Mouse (Mus musculus) embryonic facial prominence, embryonic 15.5 days (tissue): ENCODE measurements around the gene Acbd4. TPM values are rescaled to one million over a fixed set of nuclear protein-coding genes. Genes with fewer than 3 reads are reported as not detected.

Experiments
- ATAC-seq: fragments of 200-750 bp; cut with Nextera tagmentation; 2 replicates; pipeline ENCODE4 v1.8.0; 2017; ENCODE audit warnings: low read depth, moderate TSS enrichment; ENCODE audit not compliant: insufficient number of reproducible peaks, low FRiP score, low TSS enrichment
- H3K27ac ChIP-seq: fragments of 300-500 bp; sonication (generic); replicated peaks from 2 replicates; pipeline ENCODE4 v1.5.1; 2015; ENCODE audit warnings: mild to moderate bottlenecking, inconsistent platforms
- H3K27me3 ChIP-seq: fragments of 300-500 bp; sonication (generic); 2 replicates; pipeline ENCODE4 v1.6.1; 2015; ENCODE audit warnings: inconsistent platforms
- H3K36me3 ChIP-seq: fragments of 300-500 bp; sonication (generic); 2 replicates; pipeline ENCODE4 v1.6.1; 2015; ENCODE audit warnings: mild to moderate bottlenecking, inconsistent platforms
- H3K4me1 ChIP-seq: fragments of 300-500 bp; sonication (generic); 2 replicates; pipeline ENCODE4 v1.6.1; 2015; ENCODE audit warnings: inconsistent platforms
- H3K4me2 ChIP-seq: fragments of 300-500 bp; sonication (generic); replicated peaks from 2 replicates; pipeline ENCODE4 v1.6.1; 2015; ENCODE audit warnings: mild to moderate bottlenecking, inconsistent platforms
- H3K4me3 ChIP-seq: fragments of 300-500 bp; sonication (generic); replicated peaks from 2 replicates; pipeline ENCODE4 v1.5.1; 2015; ENCODE audit warnings: mild to moderate bottlenecking, inconsistent platforms
- H3K9ac ChIP-seq: fragments of 300-500 bp; sonication (generic); 2 replicates; pipeline ENCODE4 v1.6.1; 2015; ENCODE audit warnings: inconsistent platforms
- H3K9me3 ChIP-seq: fragments of 300-500 bp; sonication (generic); replicated peaks from 2 replicates; pipeline ENCODE4 v1.6.1; 2016; ENCODE audit warnings: inconsistent platforms
- WGBS: fragments of 180-500 bp; shearing (Covaris S2); methylation state at CpG from one replicate; pipeline ENCODE4 v1.1.7; 2015; 5-methylcytosine and 5-hydroxymethylcytosine counted together
- polyA plus RNA-seq: library from polyadenylated mRNA; unstranded; fragments of >200 nt; fragmentation: Nextera tagmentation; extraction: Ambion mirVana; gene quantifications from 2 replicates; pipeline ENCODE4 v1.2.1, GENCODE M21; 2015

The Acbd4 gene
- 23.4 and 27.9 TPM in 2 replicates for polyA plus RNA-seq

DNA sequence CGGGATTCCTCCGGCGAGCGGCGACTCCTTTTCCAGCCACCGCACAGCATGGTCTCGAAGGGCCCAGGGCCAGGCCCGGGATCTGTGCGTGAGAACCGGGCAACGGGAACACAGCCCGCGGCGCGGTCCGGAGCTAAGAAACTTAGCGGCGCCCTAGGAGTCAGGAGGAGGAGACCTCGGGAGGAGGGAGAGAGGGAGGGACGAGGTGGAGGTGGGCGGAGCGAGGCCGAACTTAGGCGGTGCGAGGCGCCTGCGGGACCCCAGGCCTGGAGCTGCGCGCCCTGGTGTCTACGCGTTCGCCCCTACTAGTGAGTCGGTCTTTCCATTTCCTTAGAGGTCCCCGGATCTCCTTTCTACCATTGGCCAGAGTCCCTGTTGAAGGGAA is at the start of gene Acbd4, which contains the start of gene Plcd3:
Gene Acbd4, plus strand, starts transcription at position 202 of the 385 bp plus-strand sequence.
Gene Plcd3, minus strand, starts transcription at position 178 of the 385 bp plus-strand sequence.
- Histone ChIP-seq H3K4me3 (peak within 1 kb of the TSS; percentile 61), H3K4me1 (peaks cover 52% of the 10 kb centered on the region), H3K36me3 (no peaks in the 10 kb centered on the region), H3K9ac (peak within 1 kb of the TSS; percentile 39), H3K4me2 (peak within 1 kb of the TSS; percentile 92), H3K9me3 (no peaks in the 10 kb centered on the region), H3K27me3 (peaks cover 13% of the 10 kb centered on the region), H3K27ac (no peak within 1 kb of the TSS; the same call in 1 of the 2 replicates)
- peak; percentile 25; the same call in 1 of the 2 replicates for ATAC-seq
- WGBS, result 0% methylated on average over 34 of the region's 34 CpGs

DNA sequence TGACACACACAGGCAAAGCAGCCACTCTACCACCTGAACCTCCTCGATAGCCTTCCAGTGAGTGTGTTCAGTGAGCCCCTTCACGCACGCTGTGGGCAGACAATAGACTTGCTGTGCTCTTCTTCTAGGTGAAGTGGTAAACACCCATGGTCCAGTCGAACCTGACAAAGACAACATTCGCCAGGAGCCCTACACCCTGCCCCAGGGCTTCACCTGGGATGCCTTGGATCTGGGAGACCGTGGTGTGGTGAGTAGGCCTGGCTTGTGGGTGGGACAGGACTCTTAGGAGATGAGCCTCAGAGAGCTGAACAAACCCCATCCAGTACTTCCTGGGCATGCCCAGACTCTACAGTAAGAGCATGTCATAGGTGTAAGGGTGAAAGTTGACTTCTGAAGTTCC is 49.4 kb upstream of the Acbd4 start:
- Histone ChIP-seq H3K9ac (no peak overlapping the region), H3K27ac (no peak overlapping the region), H3K9me3 (no peaks in the 10 kb centered on the region), H3K4me1 (0 out of 2 replicates have a peak, but pooled peaks cover 3% of the 10 kb centered on the region), H3K4me2 (no peak overlapping the region), H3K4me3 (no peak overlapping the region), H3K27me3 (no peaks in the 10 kb centered on the region), H3K36me3 (peaks cover 64% of the 10 kb centered on the region)
- 86% methylated on average over 6 of the region's 6 CpGs for WGBS
- no peak for ATAC-seq

DNA sequence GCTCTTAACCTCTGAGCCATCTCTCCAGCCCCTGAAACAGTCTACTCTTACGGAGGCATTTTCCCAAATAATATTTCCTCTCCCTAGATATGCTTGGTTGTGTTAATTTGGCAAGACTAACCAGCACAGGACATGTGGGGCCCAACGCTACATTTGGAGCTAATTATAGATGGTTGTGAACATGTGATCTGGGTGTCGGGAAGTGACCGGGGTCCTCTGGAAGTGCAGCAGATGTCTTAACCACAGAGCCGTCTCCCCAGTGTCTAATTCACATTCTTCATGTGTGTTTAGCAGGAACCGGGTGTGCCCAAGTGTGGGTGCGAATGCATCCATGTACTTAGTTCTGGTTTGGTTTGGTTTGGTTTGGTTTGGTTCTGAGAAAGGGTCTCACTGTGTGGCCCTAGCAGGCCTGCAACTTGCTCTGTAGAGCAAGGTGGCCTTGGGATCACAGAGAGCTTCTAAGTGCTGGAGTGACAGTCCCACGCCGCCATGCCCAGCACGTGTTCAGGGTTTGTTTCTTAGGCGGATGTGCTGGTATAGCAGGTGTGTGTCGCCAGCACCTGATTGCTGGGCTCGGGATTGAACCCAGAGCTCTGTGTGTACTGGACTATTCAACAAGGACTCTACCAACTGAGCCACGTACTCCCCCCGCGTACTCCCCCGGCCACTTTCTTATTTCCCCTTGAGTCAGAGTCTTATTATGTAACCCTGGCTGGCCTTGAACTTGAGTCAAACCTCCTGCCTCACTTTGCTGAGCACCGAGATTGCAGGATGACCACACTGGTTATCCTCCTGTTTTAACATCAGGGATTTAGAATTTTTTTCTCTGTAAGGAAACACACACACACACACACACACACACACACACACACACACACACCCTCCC is 48.0 kb upstream of the Acbd4 start:
- Histone ChIP-seq H3K4me3 (no peak overlapping the region), H3K4me1 (0 out of 2 replicates have a peak, but pooled peaks cover 3% of the 10 kb centered on the region), H3K36me3 (peaks cover 78% of the 10 kb centered on the region), H3K4me2 (no peak overlapping the region), H3K9ac (no peak overlapping the region), H3K9me3 (no peaks in the 10 kb centered on the region), H3K27me3 (no peaks in the 10 kb centered on the region), H3K27ac (0 out of 2 replicates have a peak overlapping the region, but pooled peaks have one; percentile 51)
- ATAC-seq, result no peak
- 76% methylated on average over 18 of the region's 18 CpGs for WGBS

DNA sequence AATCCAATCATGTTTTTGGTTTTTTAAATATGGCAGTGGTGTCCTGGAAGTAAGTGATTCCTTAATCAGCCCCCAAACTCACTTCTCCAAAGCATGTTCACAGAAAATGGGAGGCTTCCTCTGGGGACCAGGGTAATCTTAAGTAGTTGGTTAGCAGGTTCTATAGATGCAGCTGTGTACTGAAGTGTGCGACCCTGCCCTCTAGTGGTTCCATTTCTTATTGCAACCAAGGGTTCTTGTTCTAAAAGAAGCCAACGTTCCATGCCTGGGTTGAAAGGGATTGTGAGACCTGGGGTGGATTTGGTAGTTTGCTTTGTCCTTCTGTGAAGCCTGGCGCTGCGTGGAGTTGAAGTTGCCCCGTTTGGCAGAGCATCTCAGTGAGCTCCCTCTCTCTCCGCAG is 46.7 kb upstream of the Acbd4 start:
- Histone ChIP-seq H3K27ac (no peak overlapping the region), H3K4me1 (0 out of 2 replicates have a peak, but pooled peaks cover 3% of the 10 kb centered on the region), H3K27me3 (no peaks in the 10 kb centered on the region), H3K9ac (no peak overlapping the region), H3K9me3 (no peaks in the 10 kb centered on the region), H3K4me3 (no peak overlapping the region), H3K4me2 (no peak overlapping the region), H3K36me3 (peaks cover 87% of the 10 kb centered on the region)
- ATAC-seq, result no peak
- 40% methylated on average over 6 of the region's 6 CpGs for WGBS

DNA sequence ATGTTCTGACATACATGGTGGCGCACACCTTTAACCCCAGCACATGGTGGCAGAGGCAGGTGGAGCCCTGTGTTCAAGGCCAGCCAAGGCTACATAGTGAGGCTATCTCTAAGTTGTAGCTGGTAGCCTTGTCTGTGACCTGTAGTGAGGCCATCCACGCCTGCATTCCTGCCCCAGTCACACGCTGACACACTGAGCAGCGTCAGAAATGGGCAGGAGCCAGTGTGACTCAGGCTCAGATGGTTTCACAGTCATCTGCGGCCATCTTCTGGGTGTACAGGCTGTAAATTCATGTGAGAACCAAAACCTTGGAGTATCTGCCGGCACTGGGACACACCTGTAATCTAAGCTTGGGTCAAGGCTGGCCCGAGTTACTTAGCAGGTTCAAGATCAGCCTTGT is 44.8 kb upstream of the Acbd4 start:
- H3K9ac ChIP-seq, result no peak overlapping the region
- no peaks in the 10 kb centered on the region for H3K27me3 ChIP-seq
- H3K4me3 ChIP-seq, result no peak overlapping the region
- no peaks in the 10 kb centered on the region for H3K9me3 ChIP-seq
- no peak overlapping the region for H3K27ac ChIP-seq
- 97% methylated on average over 7 of the region's 7 CpGs for WGBS
- ATAC-seq, result no peak
- peaks cover 84% of the 10 kb centered on the region for H3K36me3 ChIP-seq
- H3K4me1 ChIP-seq, result 0 out of 2 replicates have a peak, but pooled peaks cover 3% of the 10 kb centered on the region
- H3K4me2 ChIP-seq, result no peak overlapping the region

DNA sequence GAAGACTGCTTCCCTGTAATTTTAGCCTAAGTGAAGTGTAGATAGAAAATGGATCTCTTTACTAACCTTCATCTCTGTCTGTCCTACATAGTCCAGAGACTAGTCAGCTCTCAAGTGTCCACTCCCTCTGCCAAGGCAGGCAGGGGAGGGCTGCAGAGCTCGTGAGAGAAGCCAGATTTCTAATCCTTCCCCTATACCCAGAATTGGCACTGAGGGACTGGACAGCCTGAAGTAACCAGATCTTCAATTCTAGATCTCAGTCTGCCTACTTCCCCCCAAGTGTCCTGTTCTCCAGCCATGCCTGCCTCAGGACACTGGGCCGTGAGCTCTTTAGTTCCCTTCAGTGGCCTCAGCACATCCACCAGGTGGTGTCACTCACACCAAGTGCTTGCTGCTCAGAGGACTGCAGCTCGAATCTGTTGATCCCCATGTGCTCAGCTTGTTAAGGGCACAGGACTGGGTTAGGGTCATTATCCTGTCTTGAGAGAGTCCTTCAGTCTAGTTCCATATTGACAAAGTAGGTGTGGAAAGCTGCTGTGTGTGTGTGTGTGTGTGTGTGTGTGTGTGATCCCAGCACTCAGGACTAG is 42.9 kb upstream of the Acbd4 start:
- Histone ChIP-seq H3K4me2 (no peak overlapping the region), H3K36me3 (peaks cover 80% of the 10 kb centered on the region), H3K9me3 (no peaks in the 10 kb centered on the region), H3K9ac (no peak overlapping the region), H3K27me3 (no peaks in the 10 kb centered on the region), H3K4me3 (no peak overlapping the region), H3K4me1 (no peaks in the 10 kb centered on the region), H3K27ac (no peak overlapping the region)
- no peak; the same call in 1 of the 2 replicates for ATAC-seq
- 61% methylated on average over 3 of the region's 3 CpGs for WGBS

DNA sequence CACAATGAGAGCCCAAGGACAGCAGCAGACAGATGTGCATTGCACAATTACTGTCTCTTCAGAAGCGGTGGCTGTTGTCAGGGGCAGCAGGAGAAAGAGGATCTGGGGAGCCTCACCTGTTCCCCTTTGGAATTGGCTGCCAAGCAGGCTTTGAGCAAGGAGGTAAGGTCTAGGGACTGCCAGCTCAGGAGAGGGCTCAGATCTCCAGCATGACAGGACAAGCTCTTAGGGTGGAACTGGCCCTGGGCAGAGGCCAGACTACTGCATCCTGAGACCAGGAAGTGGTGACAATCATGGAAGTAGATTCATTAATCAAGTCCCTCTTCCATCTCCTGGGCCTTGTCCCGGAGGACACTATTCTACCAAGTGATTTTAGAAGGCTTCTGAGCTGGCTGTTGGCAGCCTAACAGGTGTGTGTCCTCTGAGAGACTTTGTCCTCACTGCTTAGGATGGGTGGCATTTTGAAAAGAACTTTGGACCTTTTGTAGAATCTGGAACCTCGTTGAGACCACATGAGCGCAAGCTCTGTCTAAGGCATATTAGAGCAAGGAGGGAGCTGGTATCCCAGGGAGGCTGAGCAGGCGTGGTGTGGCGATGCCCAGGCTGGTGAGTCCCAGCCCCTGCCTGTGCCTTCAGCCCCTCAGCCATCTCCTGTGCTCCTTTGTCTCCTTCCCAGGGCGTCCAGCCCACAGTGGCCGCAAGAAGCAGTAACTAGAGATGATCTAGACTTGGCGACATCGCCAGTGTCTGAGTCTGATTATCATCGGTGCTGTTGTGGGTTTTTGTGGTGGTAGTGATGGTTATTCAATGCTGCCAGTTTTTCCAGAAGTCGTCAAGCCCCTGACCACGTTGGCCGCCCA is 35.1 kb upstream of the Acbd4 start:
- no peaks in the 10 kb centered on the region for H3K27me3 ChIP-seq
- peaks cover 85% of the 10 kb centered on the region for H3K36me3 ChIP-seq
- no peak overlapping the region for H3K4me3 ChIP-seq
- peaks cover 20% of the 10 kb centered on the region for H3K4me1 ChIP-seq
- ATAC-seq, result no peak
- H3K9me3 ChIP-seq, result no peaks in the 10 kb centered on the region
- peak overlapping the region; percentile 76; the same call in 1 of the 2 replicates for H3K27ac ChIP-seq
- no peak overlapping the region for H3K9ac ChIP-seq
- H3K4me2 ChIP-seq, result no peak overlapping the region
- WGBS, result 86% methylated on average over 14 of the region's 14 CpGs

DNA sequence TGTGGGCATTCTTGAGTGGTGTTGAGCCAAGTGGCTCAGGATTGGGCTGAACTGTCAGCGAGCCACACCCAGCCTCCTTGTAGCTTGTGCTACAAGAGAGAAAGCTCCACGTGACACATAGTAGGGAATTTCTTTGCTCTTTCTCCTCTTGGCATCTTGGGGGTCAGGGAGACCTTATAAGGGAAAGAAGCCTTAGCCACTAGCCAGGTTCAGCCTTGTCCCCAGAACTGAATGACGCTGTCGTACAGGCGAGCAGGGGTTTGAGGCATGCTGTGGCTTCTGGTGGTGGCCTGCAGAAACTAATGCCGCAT is 34.5 kb upstream of the Acbd4 start:
- Histone ChIP-seq H3K4me3 (no peak overlapping the region), H3K27ac (peak overlapping the region; percentile 76), H3K4me2 (no peak overlapping the region), H3K9ac (no peak overlapping the region), H3K4me1 (peaks cover 20% of the 10 kb centered on the region), H3K36me3 (peaks cover 80% of the 10 kb centered on the region), H3K27me3 (no peaks in the 10 kb centered on the region), H3K9me3 (no peaks in the 10 kb centered on the region)
- WGBS, result 91% methylated on average over 6 of the region's 6 CpGs
- ATAC-seq, result no peak; the same call in 1 of the 2 replicates

DNA sequence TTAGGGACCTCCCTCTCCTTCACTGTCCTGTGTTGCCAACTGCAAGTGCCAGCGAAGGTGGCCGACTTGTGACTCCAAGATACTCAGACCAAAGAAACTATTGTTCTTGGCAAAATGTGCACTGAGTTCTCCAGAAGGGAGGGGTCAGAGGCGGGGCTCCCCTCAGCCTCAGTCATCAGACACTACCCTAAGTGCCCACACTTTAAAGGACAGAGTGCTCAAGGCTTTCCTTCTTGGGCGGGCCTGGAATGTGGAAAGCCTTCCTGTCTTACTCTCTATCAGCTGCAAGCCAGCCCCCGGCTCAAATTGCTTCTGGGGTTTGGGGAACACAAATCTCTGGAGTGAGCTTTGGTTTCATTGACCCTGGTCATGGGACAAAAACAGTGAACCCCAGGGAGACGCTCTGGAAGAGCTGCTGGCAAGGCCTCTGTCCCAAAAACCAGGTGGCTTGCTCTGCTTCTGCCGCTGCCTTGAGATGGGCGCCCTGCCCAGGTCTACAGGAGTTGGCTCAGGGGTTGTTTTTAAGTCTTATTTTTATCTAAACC is 34.0 kb upstream of the Acbd4 start:
- Histone ChIP-seq H3K4me1 (peaks cover 20% of the 10 kb centered on the region), H3K27me3 (no peaks in the 10 kb centered on the region), H3K9ac (no peak overlapping the region), H3K4me3 (no peak overlapping the region), H3K4me2 (no peak overlapping the region), H3K36me3 (peaks cover 79% of the 10 kb centered on the region), H3K9me3 (no peaks in the 10 kb centered on the region), H3K27ac (peak overlapping the region; percentile 76)
- WGBS, result 50% methylated on average over 8 of the region's 8 CpGs
- ATAC-seq, result peak; percentile 45

DNA sequence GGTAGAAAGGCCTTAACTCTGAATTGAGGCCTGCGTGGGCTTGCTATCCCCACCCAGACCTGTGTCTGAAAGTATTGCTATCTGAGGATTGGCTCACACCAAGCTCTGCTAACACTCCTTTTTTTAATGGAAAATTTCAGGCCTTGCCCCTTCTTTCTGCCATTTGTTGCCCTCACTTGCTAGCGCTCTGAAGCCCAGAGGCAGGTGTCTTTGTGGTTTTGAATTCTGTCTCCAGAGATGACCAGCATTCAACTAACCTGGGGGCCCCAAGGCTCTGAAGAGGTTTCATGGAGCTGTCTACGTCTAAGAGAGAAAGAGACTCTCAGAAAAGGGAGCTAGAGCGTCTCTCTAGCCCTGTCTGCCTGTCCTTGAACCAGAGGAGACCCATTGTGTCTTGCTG is 33.2 kb upstream of the Acbd4 start:
- WGBS, result 81% methylated on average over 4 of the region's 4 CpGs
- H3K9ac ChIP-seq, result no peak overlapping the region
- peaks cover 74% of the 10 kb centered on the region for H3K36me3 ChIP-seq
- no peak overlapping the region for H3K4me3 ChIP-seq
- no peaks in the 10 kb centered on the region for H3K9me3 ChIP-seq
- ATAC-seq, result no peak
- H3K27me3 ChIP-seq, result no peaks in the 10 kb centered on the region
- H3K4me1 ChIP-seq, result peaks cover 20% of the 10 kb centered on the region
- peak overlapping the region; percentile 63 for H3K27ac ChIP-seq
- no peak overlapping the region for H3K4me2 ChIP-seq
